Mouse (Mus musculus) heart, postnatal 0 days (tissue): ENCODE results near the gene Cenpf.

Source experiments
- CTCF ChIP-seq: IDR thresholded peaks from 2 replicates; pipeline ENCODE4 v1.5.1; 2016; ENCODE audit warnings: antibody characterized with exemption, control low read depth, low read depth
- EP300 ChIP-seq: IDR thresholded peaks from 2 replicates; pipeline ENCODE4 v1.6.1; 2016; ENCODE audit warnings: antibody characterized with exemption, low read depth

DNA sequence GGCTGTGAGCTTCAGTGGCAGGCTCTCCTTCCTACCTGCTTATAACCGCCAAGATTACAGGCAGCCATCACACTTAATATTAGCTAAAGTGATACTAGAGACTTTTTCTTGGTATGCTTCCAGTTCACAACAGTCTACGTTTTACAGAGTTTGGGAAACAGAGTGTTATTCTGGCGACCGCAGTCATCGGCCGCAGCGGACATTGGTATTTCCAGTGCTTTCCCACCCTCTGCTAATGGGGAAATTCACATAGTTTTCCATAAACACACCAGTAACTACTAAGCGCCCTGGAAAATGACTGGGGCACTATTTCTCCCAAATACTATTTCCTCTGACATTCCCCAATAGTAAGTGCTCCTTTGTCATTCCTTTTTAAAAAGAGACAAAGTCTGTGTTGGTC, 21.1 kb upstream of the Cenpf start:
- no peak for TF ChIP-seq EP300
- TF ChIP-seq CTCF: no peak
